Mouse (Mus musculus) bone marrow, adult 2 months (tissue): ENCODE results near the gene Rhoj. TPM values are rescaled to one million over a fixed set of nuclear protein-coding genes. Genes with fewer than 3 reads are reported as not detected.

Source experiments
- H3K27ac ChIP-seq: fragments of 200-500 bp; 2 replicates; pipeline ENCODE4 v1.5.1; 2012; ENCODE audit warnings: low read depth, mild to moderate bottlenecking, control low read depth, inconsistent platforms, low read length; ENCODE audit not compliant: control insufficient read depth, poor library complexity, insufficient read depth
- H3K4me1 ChIP-seq: fragments of 200-500 bp; 2 replicates; pipeline ENCODE4 v1.6.1; 2011; ENCODE audit warnings: low read length; ENCODE audit not compliant: control insufficient read depth, insufficient read depth
- H3K4me3 ChIP-seq: fragments of 200-500 bp; replicated peaks from 2 replicates; pipeline ENCODE3; 2011; ENCODE audit warnings: mild to moderate bottlenecking, low read depth, low read length, control low read depth; ENCODE audit not compliant: control insufficient read depth
- CTCF ChIP-seq: fragments of 200-500 bp; IDR thresholded peaks from 2 replicates; pipeline ENCODE4 v1.5.1; 2011; ENCODE audit warnings: low read length, control low read depth; ENCODE audit not compliant: control insufficient read depth, insufficient read depth
- POLR2A ChIP-seq: fragments of 200-500 bp; IDR thresholded peaks from 2 replicates; pipeline ENCODE4 v1.6.1; 2011; ENCODE audit warnings: low read depth, mild to moderate bottlenecking, control low read depth, low read length, borderline replicate concordance; ENCODE audit not compliant: control insufficient read depth
- WGBS: fragments of 180-500 bp; shearing (Covaris S2); methylation state at CpG from one replicate; pipeline ENCODE4 v1.1.7; 2018; 5-methylcytosine and 5-hydroxymethylcytosine counted together
- polyA plus RNA-seq: library from polyadenylated mRNA; stranded (reverse); fragments of >200 nt; gene quantifications from 2 replicates; pipeline ENCODE4 v1.2.4, GENCODE M21; 2011; ENCODE audit warnings: low replicate concordance; ENCODE audit not compliant: missing spikeins, insufficient read depth, insufficient read length

Rhoj gene
- polyA plus RNA-seq, 1 experiment, result 6.4 TPM

GRCm38 (mm10) chr12:75369418-75369851 is 61.3 kb downstream of the Rhoj start:
- H3K27ac ChIP-seq, result no peak overlapping the region
- H3K4me1 ChIP-seq, result no peaks in the 10 kb centered on the region
- no peak overlapping the region for H3K4me3 ChIP-seq
- TF ChIP-seq CTCF (no peak), POLR2A (no peak)
- 57% methylated on average over 2 of the region's 2 CpGs for WGBS

DNA sequence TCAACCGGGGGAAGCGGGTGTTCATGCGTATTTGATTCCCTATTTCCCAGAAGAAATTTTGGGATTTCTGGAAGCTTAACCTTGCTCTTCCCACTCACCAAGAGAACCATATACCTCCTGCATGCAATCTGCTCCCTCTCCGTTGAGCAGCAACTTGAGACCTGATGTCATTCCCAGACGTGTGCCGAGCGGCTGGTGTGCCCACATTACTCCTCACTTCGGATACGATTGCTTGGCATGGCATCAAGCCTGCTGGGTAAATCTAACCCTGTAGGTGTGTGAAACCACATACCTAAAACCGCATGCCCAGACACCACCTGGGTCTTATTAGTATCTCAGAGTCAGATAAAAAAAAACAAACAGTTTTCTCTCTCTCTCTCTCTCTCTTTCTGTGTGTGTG is 66.3 kb downstream of the Rhoj start:
- H3K27ac ChIP-seq, result no peak overlapping the region
- TF ChIP-seq POLR2A, result no peak
- no peak for TF ChIP-seq CTCF
- H3K4me3 ChIP-seq, result no peak overlapping the region
- 90% methylated on average over 10 of the region's 10 CpGs for WGBS
- no peaks in the 10 kb centered on the region for H3K4me1 ChIP-seq

GRCm38 (mm10) chr12:75375060-75375459 is 66.9 kb downstream of the Rhoj start:
- Histone ChIP-seq H3K27ac (no peak overlapping the region), H3K4me1 (no peaks in the 10 kb centered on the region), H3K4me3 (no peak overlapping the region)
- WGBS, result 85% methylated on average over 12 of the region's 12 CpGs
- no peak for TF ChIP-seq POLR2A
- TF ChIP-seq CTCF, result no peak

DNA sequence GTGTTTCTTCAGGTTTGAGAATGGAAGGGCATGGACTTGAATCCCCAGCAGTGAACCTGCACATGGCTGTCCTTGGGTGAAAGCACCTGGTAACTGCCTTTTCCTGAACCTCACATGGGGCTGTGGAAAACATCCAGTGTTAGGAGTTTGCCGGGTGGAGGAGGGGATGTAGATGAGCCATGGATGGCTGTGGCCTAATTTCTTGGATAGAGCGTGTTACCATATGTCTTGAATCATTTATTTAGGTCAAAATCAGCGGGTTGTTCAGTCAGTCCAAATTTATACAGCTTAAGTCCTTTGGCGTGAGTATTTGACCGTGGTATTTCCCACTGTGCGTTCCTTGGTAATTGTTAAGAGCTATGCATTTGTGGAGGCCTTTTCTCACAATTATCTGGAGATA is 68.0 kb downstream of the Rhoj start:
- Histone ChIP-seq H3K4me3 (no peak overlapping the region), H3K4me1 (no peaks in the 10 kb centered on the region), H3K27ac (no peak overlapping the region)
- no peak for TF ChIP-seq POLR2A
- WGBS, result 81% methylated on average over 6 of the region's 6 CpGs

DNA sequence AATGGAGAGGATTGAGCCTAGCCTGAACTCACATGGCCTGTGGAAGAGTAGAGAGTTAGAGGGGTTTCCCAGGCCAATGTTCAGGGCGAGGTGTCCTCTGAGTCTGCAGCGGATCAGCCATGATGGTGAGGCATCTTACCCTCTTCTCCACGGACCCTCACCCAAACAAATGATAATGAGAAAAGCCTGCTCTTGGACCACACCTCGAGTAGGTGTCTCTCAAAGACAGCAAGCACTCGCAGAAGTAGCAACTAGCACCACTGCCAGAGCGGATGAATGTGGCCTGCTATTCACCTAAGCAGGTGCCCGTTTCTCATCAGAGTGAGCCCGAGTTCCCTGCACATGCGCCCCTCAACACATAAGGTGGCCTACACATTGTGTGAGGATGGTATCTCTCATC is 78.6 kb downstream of the Rhoj start:
- WGBS, result 79% methylated on average over 9 of the region's 9 CpGs
- no peak overlapping the region for H3K27ac ChIP-seq
- no peak overlapping the region for H3K4me3 ChIP-seq
- TF ChIP-seq POLR2A (no peak), CTCF (no peak)
- no peaks in the 10 kb centered on the region for H3K4me1 ChIP-seq

DNA sequence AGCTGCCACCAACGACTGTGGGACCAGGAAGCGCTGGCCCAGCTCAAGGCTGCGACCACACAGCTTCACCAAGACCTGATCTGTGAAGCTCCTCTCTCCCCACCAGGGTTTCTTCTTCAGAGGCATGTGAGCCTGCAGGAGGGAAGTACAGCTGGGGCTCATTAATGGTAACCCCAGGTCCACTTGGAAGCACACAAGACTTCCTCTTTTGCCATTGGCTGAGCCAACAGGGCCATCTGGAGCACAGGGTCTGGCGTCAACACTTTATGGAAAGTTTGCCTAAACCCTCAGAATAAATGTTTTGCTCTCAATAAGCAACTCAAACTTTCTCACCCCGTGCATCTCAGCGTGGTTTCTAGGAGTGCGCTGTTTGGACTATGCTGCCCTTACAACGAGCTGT is 79.0 kb downstream of the Rhoj start:
- H3K27ac ChIP-seq, result no peak overlapping the region
- no peak overlapping the region for H3K4me3 ChIP-seq
- TF ChIP-seq CTCF (no peak), POLR2A (no peak)
- 70% methylated on average over 8 of the region's 8 CpGs for WGBS
- no peaks in the 10 kb centered on the region for H3K4me1 ChIP-seq

GRCm38 (mm10) chr12:75387846-75388245 is 79.7 kb downstream of the Rhoj start:
- 81% methylated on average over 15 of the region's 15 CpGs for WGBS
- Histone ChIP-seq H3K4me1 (no peaks in the 10 kb centered on the region), H3K4me3 (no peak overlapping the region), H3K27ac (no peak overlapping the region)
- no peak for TF ChIP-seq CTCF
- no peak for TF ChIP-seq POLR2A

GRCm38 (mm10) chr12:75388521-75388920 is 80.4 kb downstream of the Rhoj start:
- Histone ChIP-seq H3K4me3 (no peak overlapping the region), H3K4me1 (no peaks in the 10 kb centered on the region), H3K27ac (no peak overlapping the region)
- TF ChIP-seq POLR2A, result no peak
- TF ChIP-seq CTCF, result no peak
- WGBS, result 84% methylated on average over 9 of the region's 9 CpGs

GRCm38 (mm10) chr12:75389308-75390135 is 81.4 kb downstream of the Rhoj start:
- no peak for TF ChIP-seq POLR2A
- TF ChIP-seq CTCF, result no peak
- Histone ChIP-seq H3K4me1 (no peaks in the 10 kb centered on the region), H3K27ac (no peak overlapping the region), H3K4me3 (no peak overlapping the region)
- 49% methylated on average over 20 of the region's 20 CpGs for WGBS
